Mouse (Mus musculus): ENCODE measurements around the gene Rcor1.
A peak's percentile ranks its signal among the peaks of the same experiment; 100 is the strongest.

The Rcor1 gene

GRCm38 (mm10) chr12:111162312-111163061 is 123.3 kb downstream of the Rcor1 start:
- DNase-seq (ENCODE audit: low read depth, low spot score): peak; percentile 78

- peak; percentile 96 for DNase-seq (ENCODE audit: low read depth, low spot score)
Measured at GRCm38 (mm10) chr12:111164310-111164751, 125.2 kb downstream of the Rcor1 start.

GRCm38 (mm10) chr12:111165146-111165812 is 126.1 kb downstream of the Rcor1 start:
- peak; percentile 51 for DNase-seq (ENCODE audit: low read depth, low spot score)

Data from mesoderm, embryonic 11.5 days (tissue).